In the genomic region with DNA sequence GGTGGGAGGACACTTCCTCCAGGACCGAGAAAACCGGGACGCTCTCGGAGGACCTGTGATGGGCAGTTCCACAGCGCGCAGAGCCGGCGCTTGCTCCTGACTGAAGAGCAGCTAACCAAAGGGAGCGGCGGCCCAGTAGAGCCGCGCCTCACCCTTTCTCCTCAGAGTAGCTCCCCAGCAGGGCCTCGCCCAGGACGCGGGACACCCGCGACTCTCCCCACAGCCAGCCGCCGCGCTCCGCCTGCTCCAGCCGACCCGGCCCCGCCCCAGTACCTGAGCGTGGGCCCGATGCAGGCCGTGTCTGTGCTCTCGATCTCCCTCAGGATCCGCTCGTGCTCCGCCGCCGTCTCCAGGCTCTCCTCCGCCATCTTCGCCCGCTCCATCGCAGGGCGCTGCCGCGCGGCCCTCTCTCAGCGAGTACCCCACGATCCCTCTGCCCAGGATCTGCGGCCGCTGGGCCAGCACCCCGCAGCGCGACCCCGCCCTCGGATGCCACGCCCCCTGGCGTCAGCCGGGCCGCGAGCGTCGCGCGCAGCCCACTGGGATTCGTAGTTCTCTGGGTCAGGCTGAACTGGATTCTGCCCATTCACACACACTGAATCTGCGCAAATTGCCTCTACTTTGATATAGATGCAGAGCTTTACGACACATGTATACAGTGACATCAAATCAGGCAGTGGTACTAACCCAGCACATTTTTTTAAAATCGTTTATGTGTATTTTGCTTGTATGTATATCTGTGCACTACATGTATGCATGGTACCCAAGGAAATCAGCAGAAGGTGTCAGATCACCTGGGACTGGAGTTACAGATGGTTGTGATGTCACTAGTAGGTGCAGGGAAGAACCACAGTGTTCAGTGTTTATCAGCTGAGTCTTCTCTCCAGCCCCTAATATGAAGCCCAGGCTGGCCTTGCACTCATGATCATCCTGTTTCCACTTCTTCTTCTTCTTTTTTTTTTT, we compare ENCODE assay signal across 8 mouse cellular contexts. TPM values are rescaled to one million over a fixed set of nuclear protein-coding genes. Genes with fewer than 3 reads are reported as not detected.
DNase-seq lines count a peak whose midpoint lies in the region; ATAC-seq and TF ChIP-seq lines count a peak whose summit lies in the region.

A gene (minus strand): TSS at position 491 of the 963 bp plus-strand sequence.

- peak within 1 kb of the TSS; percentile 93 for H3K9ac ChIP-seq in heart, embryonic 14.5 days (ENCODE audit: low read length)
- H3K9ac ChIP-seq in liver, embryonic 14.5 days (replicated peaks), result peak within 1 kb of the TSS; percentile 58
- peak within 1 kb of the TSS; percentile 89 for H3K9ac ChIP-seq in neural tube, embryonic 11.5 days (ENCODE audit: low read length)
- H3K9ac ChIP-seq in stomach, postnatal 0 days (ENCODE audit: low read length), result peak within 1 kb of the TSS; percentile 83

- H3K36me3 ChIP-seq in heart, embryonic 14.5 days (ENCODE audit: control insufficient read depth, insufficient read depth, low read length), result no peaks in the 10 kb centered on the region
- no peaks in the 10 kb centered on the region for H3K36me3 ChIP-seq in liver, embryonic 14.5 days (replicated peaks; ENCODE audit: control insufficient read depth, insufficient read depth, low read depth)
- H3K36me3 ChIP-seq in neural tube, embryonic 11.5 days (ENCODE audit: control insufficient read depth, insufficient read depth, low read length), result no peaks in the 10 kb centered on the region
- no peaks in the 10 kb centered on the region for H3K36me3 ChIP-seq in stomach, postnatal 0 days (ENCODE audit: control insufficient read depth, insufficient read depth, low read length)

- ATAC-seq in heart, embryonic 14.5 days (ENCODE audit: insufficient number of reproducible peaks, insufficient read depth, low FRiP score, low read depth), result peak; percentile 92
- peak; percentile 90 for ATAC-seq in liver, embryonic 14.5 days (ENCODE audit: insufficient read depth)
- peak; percentile 94 for ATAC-seq in neural tube, embryonic 11.5 days (ENCODE audit: insufficient read depth, low FRiP score, low TSS enrichment)
- peak; percentile 96 for ATAC-seq in stomach, postnatal 0 days (ENCODE audit: low FRiP score, low TSS enrichment)

- peaks cover 5% of the 10 kb centered on the region; the same call in 1 of the 2 replicates for H3K4me1 ChIP-seq in brown adipose tissue, adult 24 weeks (ENCODE audit: control insufficient read depth, insufficient read depth, insufficient read length, low read length)
- peaks cover 7 to 10% of the 10 kb centered on the region in 2 experiments for H3K4me1 ChIP-seq in heart, embryonic 14.5 days (ENCODE audit: control insufficient read depth in 2 of 2, insufficient read depth in 2 of 2, low read length in 2 of 2)
- H3K4me1 ChIP-seq in liver, embryonic 14.5 days (replicated peaks; ENCODE audit: control insufficient read depth in 2 of 2, insufficient read depth in 2 of 2, low read length in 1 of 2), result peaks cover 0 to 5% of the 10 kb centered on the region in 2 experiments; a peak in 1 of 4 replicates
- peaks cover 8% of the 10 kb centered on the region for H3K4me1 ChIP-seq in neural tube, embryonic 11.5 days (ENCODE audit: control insufficient read depth, insufficient read depth, low read length)
- no peaks in the 10 kb centered on the region; the same call in 1 of the 2 replicates for H3K4me1 ChIP-seq in stomach, postnatal 0 days (replicated peaks; ENCODE audit: control insufficient read depth, insufficient read depth)

- TF ChIP-seq CTCF in liver, embryonic 14.5 days (IDR thresholded peaks at IDR 0.05; ENCODE audit: low read depth), result peak; percentile 25; the same call in 1 of the 2 replicates
- peak; percentile 42 for TF ChIP-seq CTCF in stomach, postnatal 0 days (IDR thresholded peaks at IDR 0.05; ENCODE audit: low read depth)

- peak; percentile 89 for DNase-seq in CD4-positive, CD25-positive, alpha-beta regulatory T cell, adult 2 months (ENCODE audit: low read depth, low spot score)
- DNase-seq in fibroblast of lung, adult 2 months (ENCODE audit: low read depth), result peak; percentile 45
- DNase-seq in kidney, postnatal 25 days, result peak; percentile 87 to 91
- peak; percentile 31 to 41 (median 36) for DNase-seq in liver, embryonic 14.5 days (ENCODE audit: low read depth in 3 of 3, low spot score in 3 of 3)
- peak; percentile 90 for DNase-seq in neural tube, embryonic 11.5 days (ENCODE audit: low spot score)
- DNase-seq in stomach, postnatal 0 days (ENCODE audit: low spot score), result peak; percentile 91

- H3K27me3 ChIP-seq in heart, embryonic 14.5 days (ENCODE audit: control insufficient read depth, insufficient read depth, low read length), result no peaks in the 10 kb centered on the region
- H3K27me3 ChIP-seq in liver, embryonic 14.5 days (ENCODE audit: control insufficient read depth, insufficient read depth, low read length), result peaks cover 10% of the 10 kb centered on the region
- no peaks in the 10 kb centered on the region for H3K27me3 ChIP-seq in neural tube, embryonic 11.5 days (ENCODE audit: control insufficient read depth, insufficient read depth, low read length)
- H3K27me3 ChIP-seq in stomach, postnatal 0 days (ENCODE audit: control insufficient read depth, insufficient read depth, low read length), result no peaks in the 10 kb centered on the region

- H3K27ac ChIP-seq in brown adipose tissue, adult 24 weeks (replicated peaks; ENCODE audit: low read depth, low read length), result peak within 1 kb of the TSS; percentile 73
- H3K27ac ChIP-seq in heart, embryonic 14.5 days (replicated peaks in 1 of 2; ENCODE audit: control insufficient read depth in 1 of 2, insufficient read depth in 1 of 2, low read depth in 2 of 2, low read length in 2 of 2), result peak within 1 kb of the TSS; percentile 38 to 70; a peak in 3 of 4 replicates
- no peak within 1 kb of the TSS for H3K27ac ChIP-seq in liver, embryonic 14.5 days
- peak within 1 kb of the TSS; percentile 64; the same call in 1 of the 2 replicates for H3K27ac ChIP-seq in neural tube, embryonic 11.5 days (ENCODE audit: low read depth, low read length)
- H3K27ac ChIP-seq in stomach, postnatal 0 days (replicated peaks), result peak within 1 kb of the TSS; percentile 93

- peak within 1 kb of the TSS; percentile 99 for H3K4me3 ChIP-seq in brown adipose tissue, adult 24 weeks (ENCODE audit: insufficient read depth, low read depth, low read length)
- H3K4me3 ChIP-seq in heart, embryonic 14.5 days (ENCODE audit: control insufficient read depth in 1 of 2, insufficient read depth in 1 of 2, low read depth in 1 of 2, low read length in 2 of 2), result peak within 1 kb of the TSS; percentile 82 to 96
- peak within 1 kb of the TSS; percentile 70 to 74 for H3K4me3 ChIP-seq in liver, embryonic 14.5 days (ENCODE audit: insufficient read depth in 1 of 2, low read depth in 2 of 2, low read length in 2 of 2)
- peak within 1 kb of the TSS; percentile 94 for H3K4me3 ChIP-seq in neural tube, embryonic 11.5 days (ENCODE audit: low read depth, low read length)
- peak within 1 kb of the TSS; percentile 94 for H3K4me3 ChIP-seq in stomach, postnatal 0 days (ENCODE audit: low read depth, low read length)

- H3K4me2 ChIP-seq in heart, embryonic 14.5 days (ENCODE audit: low read length), result peak within 1 kb of the TSS; percentile 91
- peak within 1 kb of the TSS; percentile 73 for H3K4me2 ChIP-seq in liver, embryonic 14.5 days (ENCODE audit: low read depth)
- H3K4me2 ChIP-seq in neural tube, embryonic 11.5 days (ENCODE audit: low read depth), result peak within 1 kb of the TSS; percentile 70
- H3K4me2 ChIP-seq in stomach, postnatal 0 days (replicated peaks; ENCODE audit: low read depth), result peak within 1 kb of the TSS; percentile 86

- TF ChIP-seq EP300 in liver, embryonic 14.5 days (IDR thresholded peaks at IDR 0.05; ENCODE audit: low read depth), result no peak
- no peak for TF ChIP-seq EP300 in stomach, postnatal 0 days (optimal IDR thresholded peaks at IDR 0.05)

- 1% methylated on average over 60 of the region's 63 CpGs for WGBS in heart, embryonic 14.5 days
- under 1% methylated on average over 63 of the region's 63 CpGs for WGBS in liver, embryonic 14.5 days (ENCODE audit: insufficient replicate concordance)
- WGBS in neural tube, embryonic 11.5 days, result under 1% methylated on average over 55 of the region's 63 CpGs
- under 1% methylated on average over 60 of the region's 63 CpGs for WGBS in stomach, postnatal 0 days

- H3K9me3 ChIP-seq in heart, embryonic 14.5 days (ENCODE audit: control insufficient read depth, low read length), result no peaks in the 10 kb centered on the region
- no peaks in the 10 kb centered on the region for H3K9me3 ChIP-seq in liver, embryonic 14.5 days (ENCODE audit: control insufficient read depth, low read length)
- H3K9me3 ChIP-seq in neural tube, embryonic 11.5 days (ENCODE audit: control insufficient read depth, low read length), result no peaks in the 10 kb centered on the region
- H3K9me3 ChIP-seq in stomach, postnatal 0 days (ENCODE audit: control insufficient read depth, low read length), result no peaks in the 10 kb centered on the region

RNA-seq across cellular contexts. Expression of the gene that starts here (rescaled TPM):
- 6.3 and 11.1 TPM in 2 replicates for polyA plus RNA-seq in brown adipose tissue, adult 24 weeks (2012; ENCODE audit: insufficient read depth, insufficient read length, missing spikeins)
- polyA plus RNA-seq in heart, embryonic 14.5 days (2014; fragmentation: Nextera tagmentation; extraction: Ambion mirVana), result 21.2 and 22.2 TPM in 2 replicates
- 0.73 and 1.0 TPM in 2 replicates for polyA plus RNA-seq in liver, embryonic 14.5 days (2012; rRNA removed)
- polyA plus RNA-seq in liver, embryonic 14.5 days (2014; fragmentation: Nextera tagmentation; extraction: Ambion mirVana), result 2.9 and 3.1 TPM in 2 replicates
- 35.1 and 41.6 TPM in 2 replicates for polyA plus RNA-seq in neural tube, embryonic 11.5 days (2014; fragmentation: Nextera tagmentation; extraction: Ambion mirVana)
- 11.7 and 13.8 TPM in 2 replicates for polyA plus RNA-seq in stomach, postnatal 0 days (2015; fragmentation: Nextera tagmentation; extraction: Ambion mirVana)

Comparison
In these comparisons a context has a peak if more than half of its experiments do, and no peak if none do; other contexts are left out.
1. DNase-seq: peak in every context shown above with its lines; median percentile 91 in stomach, postnatal 0 days; 90 in neural tube, embryonic 11.5 days; 89 in CD4-positive, CD25-positive, alpha-beta regulatory T cell, adult 2 months; 89 in kidney, postnatal 25 days; 45 in fibroblast of lung, adult 2 months; 36 in liver, embryonic 14.5 days.